Mouse (Mus musculus) liver (tissue): Measurements from ENCODE around the gene Lbh.

ENCODE experiments used
- DNase-seq: peaks from one replicate; pipeline ENCODE4 v3.0.0-alpha.2; 2020; ENCODE audit warnings: mixed read lengths

The Lbh gene

DNA sequence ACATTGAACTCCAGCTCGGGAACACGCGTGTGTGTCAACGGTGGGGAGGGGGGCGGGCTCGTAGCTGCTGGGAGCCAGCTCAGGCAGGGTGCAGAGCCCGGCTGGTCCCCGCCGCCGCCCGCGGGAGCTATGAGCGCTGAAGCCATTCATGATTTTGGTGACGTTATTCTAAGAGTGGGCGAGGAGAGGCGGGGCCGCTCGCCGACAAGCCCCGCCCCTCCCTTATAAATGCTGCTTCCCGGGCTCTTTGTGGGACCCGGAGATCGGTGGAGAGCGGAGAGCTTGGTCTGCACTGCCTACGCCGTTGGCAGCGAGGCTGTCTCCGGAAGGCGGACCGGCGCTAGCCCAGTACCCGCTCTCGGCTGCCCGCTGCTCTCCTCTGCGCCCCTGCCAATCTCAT is at the start of gene Lbh:
Lbh (plus strand) TSS at position 253 of the 400 bp plus-strand sequence.
- peak; percentile 82 for DNase-seq

- DNase-seq, result no peak
Measured at GRCm38 (mm10) chr17:72878979-72879378, 39.1 kb upstream of the Lbh start.

DNA sequence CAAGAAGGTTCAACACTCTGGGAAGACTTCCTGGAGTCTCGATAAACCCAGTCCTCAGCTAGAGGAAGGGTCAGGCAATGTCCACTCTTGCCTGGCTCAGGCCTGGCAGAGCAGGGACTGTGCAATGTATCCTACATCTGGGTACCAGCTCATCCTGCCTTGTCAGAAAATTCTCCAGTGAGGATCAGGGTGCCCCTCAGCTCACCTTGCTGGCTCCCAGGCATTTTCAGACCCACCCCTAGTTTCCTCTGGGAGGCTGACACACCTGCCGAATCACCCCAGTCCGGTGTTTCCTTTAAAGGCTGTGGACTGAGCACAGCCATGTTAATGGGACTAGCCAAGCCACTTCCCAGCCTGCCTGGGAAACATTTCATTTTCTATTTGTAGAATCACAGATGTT is 37.9 kb upstream of the Lbh start:
- DNase-seq, result no peak

DNA sequence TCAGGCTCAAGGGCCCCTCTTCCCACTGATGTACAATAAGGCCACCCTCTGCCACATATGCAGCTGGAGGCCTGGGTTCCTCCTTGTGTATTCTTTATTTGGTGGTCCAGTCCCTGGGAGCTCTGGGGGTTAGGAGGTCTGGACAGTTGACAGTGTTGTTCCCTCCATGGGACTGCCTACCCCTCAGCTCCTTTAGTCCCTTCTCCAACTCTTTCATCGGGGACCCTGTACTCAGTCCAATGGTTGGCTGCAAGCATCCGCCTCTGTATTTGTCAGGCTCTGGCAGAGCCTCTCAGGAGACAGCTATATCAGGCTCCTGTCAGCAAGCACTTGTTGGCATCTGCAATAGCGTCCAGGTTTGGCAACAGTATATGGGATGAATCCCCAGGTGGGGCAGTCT is 37.1 kb upstream of the Lbh start:
- no peak for DNase-seq

DNA sequence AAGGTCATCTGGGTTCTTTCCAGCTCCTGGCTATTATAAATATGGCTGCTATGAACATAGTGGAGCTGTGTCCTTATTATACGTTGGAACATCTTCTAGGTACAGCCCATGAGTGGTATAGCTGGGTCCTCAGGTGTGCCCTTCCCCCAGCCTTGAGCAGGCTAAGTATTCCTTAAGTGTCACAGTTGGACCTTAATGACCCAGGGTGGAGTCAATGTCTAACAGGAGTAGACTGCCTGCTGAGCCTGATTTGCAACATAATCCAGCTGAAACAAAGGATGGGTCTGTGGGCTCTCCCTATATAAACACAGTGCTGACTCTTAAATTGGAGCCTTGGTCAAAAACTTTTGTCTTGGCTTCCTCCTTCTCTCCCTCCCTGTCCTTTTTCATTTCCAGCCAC is 36.3 kb upstream of the Lbh start:
- no peak for DNase-seq

GRCm38 (mm10) chr17:72889556-72890397 is 28.3 kb upstream of the Lbh start:
- DNase-seq, result peak; percentile 20

DNA sequence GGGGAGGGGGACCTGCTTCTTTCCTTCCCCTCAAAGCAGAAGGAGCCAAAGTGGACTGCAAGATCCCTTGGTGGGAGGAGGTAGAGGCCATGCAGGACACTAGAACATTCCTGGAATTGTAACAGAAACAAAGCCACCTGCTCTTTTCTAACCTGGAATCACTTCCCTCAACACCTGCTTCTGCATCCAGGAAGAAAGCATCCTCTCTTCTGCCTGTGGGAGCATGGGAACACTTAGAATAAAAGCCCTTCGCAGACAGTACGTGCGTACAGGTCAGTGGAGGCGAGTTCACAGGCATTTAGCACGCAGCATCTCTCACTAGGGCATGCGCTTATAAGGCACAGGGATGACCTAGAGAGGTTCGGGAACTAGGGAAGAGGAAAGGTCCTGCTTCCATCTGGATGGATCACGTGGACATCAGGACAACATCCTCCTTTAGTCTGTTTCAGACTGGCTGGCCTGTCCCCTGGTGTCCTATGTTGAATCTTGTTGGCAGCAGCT is 27.7 kb upstream of the Lbh start:
- no peak for DNase-seq

GRCm38 (mm10) chr17:72891556-72891955 is 26.5 kb upstream of the Lbh start:
- DNase-seq, result no peak

DNA sequence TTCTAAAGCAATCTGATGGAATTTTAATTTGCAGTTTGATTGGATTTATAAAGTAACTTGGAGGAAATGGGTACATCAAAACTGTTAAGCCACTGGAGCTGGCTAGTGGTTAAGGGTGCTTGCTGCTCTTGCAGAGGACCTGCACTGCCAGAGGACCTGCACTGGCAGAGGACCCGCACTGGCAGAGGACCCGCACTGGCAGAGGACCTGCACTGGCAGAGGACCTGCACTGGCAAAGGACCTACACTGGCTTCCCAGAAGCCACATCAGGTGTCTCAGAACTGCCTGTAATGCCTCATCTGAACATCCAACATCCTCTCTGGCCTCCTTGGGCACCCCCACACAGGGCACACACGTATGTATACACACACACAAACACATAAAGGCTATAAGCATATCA is 22.6 kb upstream of the Lbh start:
- no peak for DNase-seq

DNA sequence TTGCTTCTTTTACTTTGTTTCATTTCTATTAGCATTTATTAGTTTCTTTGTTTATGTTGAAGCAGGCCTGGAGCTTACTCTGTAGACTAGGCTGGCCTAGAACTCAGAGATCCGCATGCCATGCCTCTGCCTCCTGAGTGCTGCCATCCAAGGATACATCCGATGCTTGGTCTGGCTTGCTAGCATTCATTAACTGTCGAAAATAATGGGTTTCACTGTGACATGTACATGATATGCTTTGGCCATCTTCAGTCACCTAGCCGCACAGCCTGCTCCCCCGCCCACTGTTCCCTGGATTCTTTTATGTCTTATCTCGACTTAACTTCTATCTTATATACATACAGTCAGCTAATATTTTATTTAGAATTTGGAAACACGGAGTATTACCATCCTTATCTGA is 21.0 kb upstream of the Lbh start:
- no peak for DNase-seq

DNA sequence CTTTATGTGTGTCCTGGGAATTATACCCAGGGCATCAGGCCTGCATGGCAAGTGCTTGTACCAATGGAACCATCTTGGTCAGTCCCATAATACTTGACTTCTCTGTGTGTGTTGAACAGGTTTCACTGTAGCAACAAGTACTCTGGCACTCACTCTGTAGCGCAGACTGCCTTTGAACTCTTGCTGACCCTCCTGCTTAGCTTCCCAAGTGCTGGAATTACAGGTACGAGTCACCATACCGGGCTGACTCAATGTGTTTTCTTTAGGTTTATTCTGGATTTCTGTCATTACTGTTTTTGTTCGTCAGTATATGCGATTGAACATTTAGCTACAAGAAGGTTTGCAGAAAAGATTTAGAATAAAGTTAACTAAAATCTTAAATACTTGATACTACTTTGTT is 20.1 kb upstream of the Lbh start:
- DNase-seq, result no peak

DNA sequence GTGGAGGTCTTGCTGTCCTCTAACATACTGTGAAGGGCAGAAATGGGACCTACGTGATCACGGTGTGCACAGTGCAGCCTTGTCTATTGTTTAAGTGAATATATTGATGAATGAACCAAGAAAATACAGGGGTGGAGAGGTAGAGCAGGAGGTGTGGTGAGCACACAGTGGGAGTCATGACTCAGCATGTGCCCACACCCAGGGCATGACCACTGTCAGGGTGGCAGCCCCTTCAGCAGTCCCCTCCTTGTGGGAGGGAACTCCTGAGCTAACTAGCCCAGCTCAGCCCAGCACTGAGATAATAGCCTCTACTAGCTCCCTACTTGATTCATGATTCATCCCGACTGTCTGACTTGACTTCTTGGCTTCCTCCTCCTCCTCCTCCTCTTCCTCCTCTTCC is 19.3 kb upstream of the Lbh start:
- DNase-seq, result no peak

- DNase-seq, result no peak
Measured at GRCm38 (mm10) chr17:72901021-72901420, 17.1 kb upstream of the Lbh start.

GRCm38 (mm10) chr17:72901705-72902104 is 16.4 kb upstream of the Lbh start:
- DNase-seq, result no peak

GRCm38 (mm10) chr17:72903321-72903720 is 14.8 kb upstream of the Lbh start:
- no peak for DNase-seq

DNA sequence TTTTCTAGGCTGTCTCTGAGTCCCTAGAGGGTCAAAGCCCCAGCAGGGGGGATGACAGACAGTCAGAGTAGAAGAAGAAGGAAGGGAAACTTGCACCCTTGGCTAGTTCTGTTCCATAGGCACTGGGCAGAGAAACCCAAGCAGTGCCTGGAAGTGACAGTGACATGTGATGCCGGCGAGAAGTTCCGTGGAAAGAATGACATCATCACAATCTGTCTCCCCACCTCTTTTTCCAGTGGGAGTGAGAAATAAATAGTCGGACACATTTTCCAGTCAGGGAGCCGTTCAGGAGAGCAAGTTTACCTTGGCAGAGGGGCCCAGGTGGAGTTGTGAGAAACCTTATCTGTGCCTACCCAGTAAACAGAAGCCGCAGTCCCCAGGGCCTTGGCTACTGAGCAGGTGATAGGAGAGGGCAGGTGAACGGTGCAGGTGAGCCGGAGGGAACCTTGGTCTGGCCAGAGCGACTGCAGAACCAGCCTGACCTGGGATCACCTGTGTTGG is 14.1 kb upstream of the Lbh start:
- DNase-seq, result no peak

GRCm38 (mm10) chr17:72904873-72905272 is 13.2 kb upstream of the Lbh start:
- DNase-seq, result no peak

- DNase-seq, result no peak
Measured at GRCm38 (mm10) chr17:72906231-72906896, 11.7 kb upstream of the Lbh start.

DNA sequence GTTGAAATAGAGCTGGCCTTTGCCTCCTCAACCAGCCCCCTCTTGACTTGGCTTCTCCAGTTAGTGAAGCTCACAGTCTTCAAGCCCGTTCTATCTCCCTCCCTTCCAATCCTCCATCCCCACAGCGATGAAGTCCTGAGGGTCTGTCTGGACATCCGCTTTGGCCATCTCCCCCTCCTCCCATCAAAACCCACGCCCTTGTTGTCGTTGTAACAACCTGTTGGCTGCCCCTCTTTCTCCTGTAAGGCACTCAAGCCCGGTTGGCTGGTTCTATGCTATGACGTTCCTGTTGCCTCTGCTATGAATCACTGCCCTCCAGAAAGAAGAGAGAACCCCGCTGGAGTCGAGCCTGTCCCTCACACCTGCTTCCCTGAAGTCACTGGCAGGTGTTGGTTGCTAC is 10.9 kb upstream of the Lbh start:
- DNase-seq, result no peak

- DNase-seq, result no peak
Measured at GRCm38 (mm10) chr17:72907777-72908176, 10.3 kb upstream of the Lbh start.

DNA sequence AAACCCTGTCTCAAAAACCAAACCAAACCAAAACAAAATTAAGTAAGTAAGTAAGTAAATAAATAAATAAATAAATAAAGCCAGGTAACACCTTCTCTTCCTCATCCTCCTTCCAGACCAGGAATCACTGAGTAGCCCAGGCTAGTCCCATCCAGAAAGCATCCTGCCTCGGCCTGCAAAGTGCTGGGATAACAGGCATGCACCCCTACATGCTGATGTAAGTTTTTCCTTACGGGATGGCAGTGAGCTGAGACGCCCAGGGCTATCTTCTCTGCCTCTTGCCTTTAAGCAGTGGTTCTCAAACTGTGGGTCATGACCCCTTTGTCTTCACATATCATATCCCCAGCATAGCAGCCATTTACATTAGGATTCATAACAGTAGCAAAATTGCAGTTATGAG is 9.5 kb upstream of the Lbh start:
- no peak for DNase-seq

- no peak for DNase-seq
Measured at GRCm38 (mm10) chr17:72909061-72909852, 8.8 kb upstream of the Lbh start.

DNA sequence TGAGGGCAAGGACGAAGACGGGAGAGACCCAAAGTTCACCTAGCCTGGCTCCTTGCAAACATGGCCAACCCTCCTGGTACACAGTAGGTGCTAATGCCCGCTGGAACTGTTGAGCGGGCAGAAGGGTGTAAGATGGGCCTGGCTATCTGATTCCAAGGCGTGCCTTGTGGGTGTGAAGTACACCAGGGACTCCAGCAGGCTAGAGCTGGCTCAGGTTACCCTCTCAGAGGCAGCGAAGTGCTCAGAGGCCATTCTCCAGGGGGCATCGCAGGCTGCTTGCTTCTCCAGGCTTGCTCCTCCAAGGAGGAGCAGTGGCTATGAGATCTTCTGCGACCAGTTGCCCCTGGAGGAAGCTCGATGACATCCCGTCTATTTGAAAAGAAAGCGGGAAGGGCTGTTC is 6.8 kb upstream of the Lbh start:
- DNase-seq, result no peak
